Mouse (Mus musculus) MEL (cell line): ENCODE measurements around the gene Gm6525. TPM values are rescaled to one million over a fixed set of nuclear protein-coding genes. Genes with fewer than 3 reads are reported as not detected.

Source experiments
- DNase-seq: peaks from one replicate; pipeline ENCODE4 v3.0.0; 2011; ENCODE audit warnings: low read depth, low spot score
- H3K27ac ChIP-seq: 2 replicates; pipeline ENCODE4 v1.5.1; 2012; ENCODE audit warnings: low read depth, mild to moderate bottlenecking, control low read depth, low read length, moderate library complexity; ENCODE audit not compliant: control insufficient read depth
- H3K27me3 ChIP-seq, 2 experiments: fragments of 150-350 bp in 1 of 2; sonication (generic) in 1 of 2; 2 replicates each; pipeline ENCODE4 v1.6.1; 2012; ENCODE audit warnings: low read length in 2 of 2, mild to moderate bottlenecking in 2 of 2, improper control_type of control experiment in 1 of 2, moderate library complexity in 1 of 2; ENCODE audit not compliant: insufficient read depth in 2 of 2, control insufficient read depth in 1 of 2
- H3K36me3 ChIP-seq, 2 experiments: 2 replicates each; pipeline ENCODE4 v1.6.1; 2012 to 2014; ENCODE audit warnings: low read length in 2 of 2, improper control_type of control experiment in 1 of 2, inconsistent platforms in 1 of 2, mild to moderate bottlenecking in 1 of 2; ENCODE audit not compliant: insufficient read depth in 2 of 2, control insufficient read depth in 1 of 2
- H3K4me1 ChIP-seq, 2 experiments: fragments of 150-350 bp in 1 of 2; sonication (generic) in 1 of 2; 2 replicates each; pipeline ENCODE4 v1.6.1; 2012; ENCODE audit warnings: low read length in 2 of 2, improper control_type of control experiment in 1 of 2, mild to moderate bottlenecking in 1 of 2; ENCODE audit not compliant: insufficient read depth in 2 of 2, control insufficient read depth in 1 of 2
- H3K4me3 ChIP-seq, 2 experiments: fragments of 150-350 bp in 1 of 2; sonication (generic) in 1 of 2; 2 replicates each; pipeline ENCODE4 v1.5.1; 2012; ENCODE audit warnings: low read depth in 2 of 2, low read length in 2 of 2, mild to moderate bottlenecking in 2 of 2, moderate library complexity in 2 of 2, control low read depth in 1 of 2, improper control_type of control experiment in 1 of 2; ENCODE audit not compliant: control insufficient read depth in 1 of 2, insufficient read depth in 1 of 2
- H3K79me2 ChIP-seq: 2 replicates; pipeline ENCODE4 v1.6.1; 2012; ENCODE audit warnings: mild to moderate bottlenecking, low read length, moderate library complexity; ENCODE audit not compliant: control insufficient read depth, poor library complexity, insufficient read depth
- H3K9ac ChIP-seq: 2 replicates; pipeline ENCODE4 v1.6.1; 2012; ENCODE audit warnings: low read depth, mild to moderate bottlenecking, control low read depth, low read length, moderate library complexity; ENCODE audit not compliant: control insufficient read depth, poor library complexity, severe bottlenecking
- H3K9me3 ChIP-seq: fragments of 150-350 bp; sonication (generic); replicated peaks from 2 replicates; pipeline ENCODE4 v1.6.1; 2012; ENCODE audit warnings: mild to moderate bottlenecking, low read length, improper control_type of control experiment, moderate library complexity; ENCODE audit not compliant: insufficient read depth
- BHLHE40 ChIP-seq: IDR thresholded peaks from 2 replicates; pipeline ENCODE4 v1.6.1; 2012; ENCODE audit warnings: low read depth, mild to moderate bottlenecking, inconsistent platforms, low read length, improper control_type of control experiment, borderline replicate concordance
- CHD1 ChIP-seq: IDR thresholded peaks from 2 replicates; pipeline ENCODE4 v1.6.1; 2012; ENCODE audit warnings: low read depth, mild to moderate bottlenecking, inconsistent platforms, low read length, improper control_type of control experiment
- HCFC1 ChIP-seq: IDR thresholded peaks from 2 replicates; pipeline ENCODE4 v1.6.1; 2012; ENCODE audit warnings: low read depth, mild to moderate bottlenecking, inconsistent platforms, low read length, improper control_type of control experiment, moderate library complexity
- JUND ChIP-seq: IDR thresholded peaks from 2 replicates; pipeline ENCODE4 v1.6.1; 2011; ENCODE audit warnings: low read depth, mild to moderate bottlenecking, improper control_type of control experiment, low read length
- KAT2A ChIP-seq: conservative IDR thresholded peaks from 2 replicates; pipeline ENCODE4 v1.6.1; 2012; ENCODE audit warnings: low read depth, low read length, improper control_type of control experiment, inconsistent platforms
- MAFK ChIP-seq: IDR thresholded peaks from 2 replicates; pipeline ENCODE4 v1.6.1; 2011; ENCODE audit warnings: low read depth, mild to moderate bottlenecking, low read length, improper control_type of control experiment, borderline replicate concordance
- MAX ChIP-seq: IDR thresholded peaks from 2 replicates; pipeline ENCODE4 v1.6.1; 2011; ENCODE audit warnings: low read length, improper control_type of control experiment
- MEF2A ChIP-seq: IDR thresholded peaks from 2 replicates; pipeline ENCODE4 v1.6.1; 2014; ENCODE audit warnings: low read depth, mild to moderate bottlenecking, inconsistent platforms, low read length, improper control_type of control experiment; ENCODE audit not compliant: poor library complexity, insufficient replicate concordance, severe bottlenecking; ENCODE audit errors: extremely low read depth
- MYB ChIP-seq: IDR thresholded peaks from 2 replicates; pipeline ENCODE4 v1.6.1; 2011; ENCODE audit warnings: mild to moderate bottlenecking, low read depth, low read length, improper control_type of control experiment
- NELFE ChIP-seq: IDR thresholded peaks from 2 replicates; pipeline ENCODE4 v1.6.1; 2011; ENCODE audit warnings: low read depth, low read length, improper control_type of control experiment
- SIN3A ChIP-seq: IDR thresholded peaks from 2 replicates; pipeline ENCODE4 v1.6.1; 2012; ENCODE audit warnings: low read length, improper control_type of control experiment, inconsistent platforms
- TCF12 ChIP-seq: IDR thresholded peaks from 2 replicates; pipeline ENCODE4 v1.6.1; 2014; ENCODE audit warnings: low read depth, mild to moderate bottlenecking, inconsistent platforms, low read length, improper control_type of control experiment, moderate library complexity
- USF1 ChIP-seq: IDR thresholded peaks from 2 replicates; pipeline ENCODE4 v1.6.1; 2014; ENCODE audit warnings: low read depth, mild to moderate bottlenecking, inconsistent platforms, low read length, improper control_type of control experiment, moderate library complexity
- ZC3H11A ChIP-seq: IDR thresholded peaks from 2 replicates; pipeline ENCODE4 v1.6.1; 2012; ENCODE audit warnings: low read depth, mild to moderate bottlenecking, inconsistent platforms, low read length, improper control_type of control experiment
- polyA plus RNA-seq, 2 experiments: library from polyadenylated mRNA; stranded (reverse) in 1 of 2; unstranded in 1 of 2; fragments of >175 nt in 1 of 2; fragments of >200 nt in 1 of 2; gene quantifications; 2 replicates each; pipeline versions ENCODE4 v1.2.1 to v1.2.4; 2012; ENCODE audit warnings: low replicate concordance in 2 of 2, low read depth in 1 of 2; ENCODE audit not compliant: insufficient read length in 2 of 2, insufficient read depth in 1 of 2, missing spikeins in 1 of 2
- total RNA-seq: library from RNA; depleted of rRNA; stranded (reverse); fragments of 300-350 nt; gene quantifications from 2 replicates; pipeline ENCODE4 v1.2.3, GENCODE M21; 2012

Gene Gm6525
- total and polyA plus RNA-seq, 3 experiments, result 0.35 to 0.85 TPM; not detected in 1

GRCm38 (mm10) chr3:84157559-84158350 lies 16.1 kb upstream of the Gm6525 start:
- H3K9ac ChIP-seq, result no peak overlapping the region
- no peak overlapping the region for H3K4me3 ChIP-seq
- no peaks in the 10 kb centered on the region; a peak in 1 of 4 replicates for H3K4me1 ChIP-seq
- no peak for TF ChIP-seq JUND
- TF ChIP-seq SIN3A, result no peak
- TF ChIP-seq USF1, result no peak
- no peak for TF ChIP-seq MAX
- TF ChIP-seq ZC3H11A, result no peak
- H3K36me3 ChIP-seq, result peaks cover 0 to 4% of the 10 kb centered on the region in 2 experiments; a peak in 2 of 4 replicates
- H3K9me3 ChIP-seq, result no peaks in the 10 kb centered on the region
- no peak overlapping the region for H3K27ac ChIP-seq
- H3K79me2 ChIP-seq, result peaks cover 3% of the 10 kb centered on the region; the same call in 1 of the 2 replicates
- no peak for DNase-seq
- no peaks in the 10 kb centered on the region for H3K27me3 ChIP-seq

- Histone ChIP-seq H3K27me3 (no peaks in the 10 kb centered on the region), H3K9me3 (no peaks in the 10 kb centered on the region), H3K4me3 (no peak overlapping the region), H3K36me3 (no peaks in the 10 kb centered on the region), H3K9ac (no peak overlapping the region), H3K27ac (no peak overlapping the region), H3K79me2 (no peaks in the 10 kb centered on the region), H3K4me1 (no peaks in the 10 kb centered on the region)
- TF ChIP-seq MEF2A (no peak), JUND (no peak), TCF12 (no peak), HCFC1 (no peak), MYB (no peak), NELFE (no peak), KAT2A (no peak), CHD1 (no peak), MAFK (no peak), MAX (no peak), BHLHE40 (no peak), SIN3A (no peak)
- DNase-seq, result no peak
Observed at GRCm38 (mm10) chr3:84165391-84165790, 8.5 kb upstream of the Gm6525 start.

- DNase-seq, result no peak
- H3K4me1 ChIP-seq, result no peaks in the 10 kb centered on the region
- H3K9ac ChIP-seq, result no peak overlapping the region
- no peaks in the 10 kb centered on the region for H3K79me2 ChIP-seq
- H3K9me3 ChIP-seq, result no peaks in the 10 kb centered on the region
- no peaks in the 10 kb centered on the region for H3K27me3 ChIP-seq
- H3K36me3 ChIP-seq, result no peaks in the 10 kb centered on the region
- no peak overlapping the region for H3K27ac ChIP-seq
- no peak for TF ChIP-seq MEF2A
- H3K4me3 ChIP-seq, result no peak overlapping the region
Observed at GRCm38 (mm10) chr3:84166073-84166472, 7.8 kb upstream of the Gm6525 start.
